Mouse (Mus musculus) ES-Bruce4 (cell line): Measurements from ENCODE around the gene Fmn2.

Source experiments
- CTCF ChIP-seq: IDR thresholded peaks from one replicate; pipeline ENCODE4 v1.8.1; 2011; ENCODE audit warnings: low read depth, low read length
- POLR2A ChIP-seq: IDR thresholded peaks from one replicate; pipeline ENCODE4 v1.8.1; 2011; ENCODE audit warnings: low read length; ENCODE audit not compliant: insufficient read depth

- TF ChIP-seq POLR2A (no peak), CTCF (no peak)
Observed at GRCm38 (mm10) chr1:174508571-174509110, 7.0 kb downstream of the Fmn2 start.
